Mouse (Mus musculus) forebrain, embryonic 15.5 days (tissue): ENCODE data around the gene Rilp. TPM values are rescaled to one million over a fixed set of nuclear protein-coding genes. Genes with fewer than 3 reads are reported as not detected.

ENCODE experiments used
- ATAC-seq: fragments of 200-750 bp; cut with Nextera tagmentation; replicated peaks from 2 replicates; pipeline ENCODE4 v1.8.0; 2017; ENCODE audit warnings: mild to moderate bottlenecking, moderate TSS enrichment, moderate library complexity
- H3K27ac ChIP-seq: fragments of 300-500 bp; sonication (generic); replicated peaks from 2 replicates; pipeline ENCODE4 v1.5.1; 2015; ENCODE audit warnings: mild to moderate bottlenecking, inconsistent platforms
- H3K27me3 ChIP-seq: fragments of 300-500 bp; sonication (generic); 2 replicates; pipeline ENCODE4 v1.6.1; 2015; ENCODE audit warnings: inconsistent platforms
- H3K36me3 ChIP-seq: fragments of 300-500 bp; sonication (generic); 2 replicates; pipeline ENCODE4 v1.6.1; 2015; ENCODE audit warnings: mild to moderate bottlenecking, inconsistent platforms
- H3K4me1 ChIP-seq: fragments of 300-500 bp; sonication (generic); 2 replicates; pipeline ENCODE4 v1.6.1; 2015; ENCODE audit warnings: inconsistent platforms
- H3K4me2 ChIP-seq: fragments of 300-500 bp; sonication (generic); replicated peaks from 2 replicates; pipeline ENCODE4 v1.6.1; 2015; ENCODE audit warnings: mild to moderate bottlenecking, inconsistent platforms
- H3K4me3 ChIP-seq: fragments of 300-500 bp; sonication (generic); 2 replicates; pipeline ENCODE4 v1.5.1; 2015; ENCODE audit warnings: mild to moderate bottlenecking, inconsistent platforms
- H3K9ac ChIP-seq: fragments of 300-500 bp; sonication (generic); replicated peaks from 2 replicates; pipeline ENCODE4 v1.6.1; 2015; ENCODE audit warnings: mild to moderate bottlenecking, inconsistent platforms
- H3K9me3 ChIP-seq: fragments of 300-500 bp; sonication (generic); 2 replicates; pipeline ENCODE4 v1.6.1; 2016; ENCODE audit warnings: inconsistent platforms
- WGBS: fragments of 180-500 bp; shearing (Covaris S2); methylation state at CpG from one replicate; pipeline ENCODE4 v1.1.7; 2015; ENCODE audit warnings: mixed read lengths; 5-methylcytosine and 5-hydroxymethylcytosine counted together
- polyA plus RNA-seq: library from polyadenylated mRNA; unstranded; fragments of >200 nt; fragmentation: Nextera tagmentation; extraction: Ambion mirVana; gene quantifications from 2 replicates; pipeline ENCODE4 v1.2.1, GENCODE M21; 2015

Gene Rilp
- polyA plus RNA-seq, 1 experiment from 2014 or later = 0.71 TPM

GRCm38 (mm10) chr11:75508162-75508561 lies 1.7 kb upstream of the Rilp start:
- WGBS = 92% methylated on average over 4 of the region's 4 CpGs
- H3K4me3 ChIP-seq = no peak overlapping the region
- H3K4me1 ChIP-seq = peaks cover 15% of the 10 kb centered on the region
- ATAC-seq = no peak
- no peaks in the 10 kb centered on the region for H3K9me3 ChIP-seq
- no peak overlapping the region for H3K27ac ChIP-seq
- H3K4me2 ChIP-seq = no peak overlapping the region
- H3K27me3 ChIP-seq = no peaks in the 10 kb centered on the region
- peaks cover 62% of the 10 kb centered on the region for H3K36me3 ChIP-seq
- no peak overlapping the region for H3K9ac ChIP-seq

GRCm38 (mm10) chr11:75508904-75509303 lies 990 bp upstream of the Rilp start:
- Histone ChIP-seq H3K9ac (no peak overlapping the region), H3K27ac (no peak overlapping the region), H3K4me1 (peaks cover 15% of the 10 kb centered on the region), H3K9me3 (no peaks in the 10 kb centered on the region), H3K4me3 (no peak overlapping the region), H3K4me2 (no peak overlapping the region), H3K27me3 (no peaks in the 10 kb centered on the region), H3K36me3 (peaks cover 55% of the 10 kb centered on the region)
- 86% methylated on average over 8 of the region's 8 CpGs for WGBS
- ATAC-seq = no peak

- peak overlapping the region; percentile 67 for H3K27ac ChIP-seq
- H3K4me1 ChIP-seq = peaks cover 15% of the 10 kb centered on the region
- peaks cover 39% of the 10 kb centered on the region for H3K36me3 ChIP-seq
- H3K27me3 ChIP-seq = no peaks in the 10 kb centered on the region
- peak overlapping the region; percentile 56 for H3K9ac ChIP-seq
- WGBS = 2% methylated on average over 24 of the region's 24 CpGs
- ATAC-seq = peak; percentile 82
- no peaks in the 10 kb centered on the region for H3K9me3 ChIP-seq
- H3K4me3 ChIP-seq = peak overlapping the region; percentile 48
- H3K4me2 ChIP-seq = peak overlapping the region; percentile 91
Measured at GRCm38 (mm10) chr11:75510627-75510993, 716 bp downstream of the Rilp start.

GRCm38 (mm10) chr11:75511213-75511612 lies 1.3 kb downstream of the Rilp start:
- no peaks in the 10 kb centered on the region for H3K9me3 ChIP-seq
- no peaks in the 10 kb centered on the region for H3K27me3 ChIP-seq
- no peak overlapping the region for H3K9ac ChIP-seq
- H3K4me1 ChIP-seq = peaks cover 15% of the 10 kb centered on the region
- WGBS = 77% methylated on average over 6 of the region's 6 CpGs
- no peak overlapping the region for H3K27ac ChIP-seq
- H3K36me3 ChIP-seq = peaks cover 33% of the 10 kb centered on the region
- H3K4me2 ChIP-seq = no peak overlapping the region
- ATAC-seq = no peak
- H3K4me3 ChIP-seq = no peak overlapping the region

- 80% methylated on average over 9 of the region's 9 CpGs for WGBS
- Histone ChIP-seq H3K36me3 (peaks cover 22% of the 10 kb centered on the region), H3K4me2 (no peak overlapping the region), H3K27me3 (no peaks in the 10 kb centered on the region), H3K4me1 (peaks cover 15% of the 10 kb centered on the region), H3K9me3 (no peaks in the 10 kb centered on the region), H3K9ac (no peak overlapping the region), H3K4me3 (no peak overlapping the region), H3K27ac (no peak overlapping the region)
- no peak for ATAC-seq
Measured at GRCm38 (mm10) chr11:75512301-75513018, 2.6 kb downstream of the Rilp start.

GRCm38 (mm10) chr11:75513336-75513735 lies 3.4 kb downstream of the Rilp start, which contains the start of gene Scarf1:
Gene Scarf1 (plus strand): TSS chr11:75513540.
- Histone ChIP-seq H3K27me3 (no peaks in the 10 kb centered on the region), H3K4me3 (no peak within 1 kb of the TSS), H3K9me3 (no peaks in the 10 kb centered on the region), H3K4me1 (peaks cover 15% of the 10 kb centered on the region), H3K4me2 (no peak within 1 kb of the TSS), H3K27ac (no peak within 1 kb of the TSS), H3K36me3 (peaks cover 13% of the 10 kb centered on the region), H3K9ac (no peak within 1 kb of the TSS)
- 62% methylated on average over 8 of the region's 8 CpGs for WGBS
- ATAC-seq = no peak

GRCm38 (mm10) chr11:75515186-75515585 lies 5.3 kb downstream of the Rilp start:
- H3K27me3 ChIP-seq = no peaks in the 10 kb centered on the region
- no peak overlapping the region for H3K4me3 ChIP-seq
- H3K9me3 ChIP-seq = no peaks in the 10 kb centered on the region
- ATAC-seq = no peak
- no peak overlapping the region for H3K9ac ChIP-seq
- no peaks in the 10 kb centered on the region for H3K36me3 ChIP-seq
- 93% methylated on average over 25 of the region's 25 CpGs for WGBS
- H3K4me1 ChIP-seq = peaks cover 6% of the 10 kb centered on the region
- H3K4me2 ChIP-seq = no peak overlapping the region
- H3K27ac ChIP-seq = no peak overlapping the region

- Histone ChIP-seq H3K27me3 (no peaks in the 10 kb centered on the region), H3K4me2 (no peak overlapping the region), H3K27ac (no peak overlapping the region), H3K9me3 (no peaks in the 10 kb centered on the region), H3K9ac (no peak overlapping the region), H3K4me3 (no peak overlapping the region), H3K4me1 (no peaks in the 10 kb centered on the region), H3K36me3 (no peaks in the 10 kb centered on the region)
- ATAC-seq = no peak
- WGBS = 85% methylated on average over 15 of the region's 15 CpGs
Measured at GRCm38 (mm10) chr11:75519834-75520633, 10.1 kb downstream of the Rilp start.

- Histone ChIP-seq H3K9ac (no peak overlapping the region), H3K9me3 (no peaks in the 10 kb centered on the region), H3K27ac (no peak overlapping the region), H3K4me3 (no peak overlapping the region), H3K27me3 (no peaks in the 10 kb centered on the region), H3K36me3 (no peaks in the 10 kb centered on the region), H3K4me2 (no peak overlapping the region), H3K4me1 (no peaks in the 10 kb centered on the region)
- 91% methylated on average over 4 of the region's 4 CpGs for WGBS
- ATAC-seq = no peak
Measured at GRCm38 (mm10) chr11:75521609-75522008, 11.7 kb downstream of the Rilp start.

- ATAC-seq = no peak
Measured at GRCm38 (mm10) chr11:75522793-75523192, 12.9 kb downstream of the Rilp start.

GRCm38 (mm10) chr11:75525531-75526125 lies 15.7 kb downstream of the Rilp start:
- no peak overlapping the region for H3K4me3 ChIP-seq
- no peaks in the 10 kb centered on the region for H3K4me1 ChIP-seq
- H3K27ac ChIP-seq = no peak overlapping the region
- ATAC-seq = no peak
- no peaks in the 10 kb centered on the region for H3K9me3 ChIP-seq
- H3K4me2 ChIP-seq = no peak overlapping the region
- H3K36me3 ChIP-seq = no peaks in the 10 kb centered on the region
- 83% methylated on average over 15 of the region's 15 CpGs for WGBS
- H3K9ac ChIP-seq = no peak overlapping the region
- no peaks in the 10 kb centered on the region for H3K27me3 ChIP-seq

More at GRCm38 (mm10) chr11:75522793-75523192, 12.9 kb downstream of the Rilp start:
- Histone ChIP-seq H3K4me2 (no peak overlapping the region), H3K4me1 (no peaks in the 10 kb centered on the region), H3K9me3 (no peaks in the 10 kb centered on the region), H3K9ac (no peak overlapping the region), H3K27ac (no peak overlapping the region), H3K27me3 (no peaks in the 10 kb centered on the region), H3K36me3 (no peaks in the 10 kb centered on the region), H3K4me3 (no peak overlapping the region)
- 81% methylated on average over 2 of the region's 2 CpGs for WGBS

GRCm38 (mm10) chr11:75526943-75527342 lies 17.0 kb downstream of the Rilp start:
- H3K27me3 ChIP-seq = no peaks in the 10 kb centered on the region
- no peak overlapping the region for H3K4me3 ChIP-seq

More at GRCm38 (mm10) chr11:75526943-75527342, 17.0 kb downstream of the Rilp start:
- 87% methylated on average over 6 of the region's 6 CpGs for WGBS
- Histone ChIP-seq H3K9ac (no peak overlapping the region), H3K9me3 (no peaks in the 10 kb centered on the region), H3K4me1 (no peaks in the 10 kb centered on the region), H3K27ac (no peak overlapping the region), H3K36me3 (no peaks in the 10 kb centered on the region), H3K4me2 (no peak overlapping the region)
- no peak for ATAC-seq
